Mouse (Mus musculus) adipose tissue, adult 10 weeks (tissue): Measurements from ENCODE around the gene N6amt1. TPM values are rescaled to one million over a fixed set of nuclear protein-coding genes. Genes with fewer than 3 reads are reported as not detected.

Experiments used
- polyA plus RNA-seq: library from polyadenylated mRNA; stranded (reverse); fragments of 350-450 nt; fragmentation: Illumina TruSeq; extraction: RNeasy Lipid Tissue Mini Kit (QIAGEN cat#74804); gene quantifications from one replicate; pipeline ENCODE4 v1.2.3, GENCODE M21; 2014; ENCODE audit warnings: low read depth, low replicate concordance

Gene N6amt1
- 28.6 TPM for polyA plus RNA-seq

GRCm38 (mm10) chr16:87354075-87354583 lies at the start of gene N6amt1:
N6amt1 (plus strand) TSS chr16:87354185.

Other genes with a start within 250 kb of the N6amt1 start
- gene Ltn1, start 78.4 kb downstream of the N6amt1 start, polyA plus RNA-seq: 10.9 TPM
- 4.7 TPM for gene Rwdd2b, start 86.4 kb downstream of the N6amt1 start, polyA plus RNA-seq
- 41.0 TPM for gene Usp16, start 100.5 kb downstream of the N6amt1 start, polyA plus RNA-seq
- gene Cct8, start 141.7 kb downstream of the N6amt1 start, polyA plus RNA-seq: 109 TPM
- gene Map3k7cl, start 199.1 kb downstream of the N6amt1 start, polyA plus RNA-seq: 9.0 TPM